In the genomic region with DNA sequence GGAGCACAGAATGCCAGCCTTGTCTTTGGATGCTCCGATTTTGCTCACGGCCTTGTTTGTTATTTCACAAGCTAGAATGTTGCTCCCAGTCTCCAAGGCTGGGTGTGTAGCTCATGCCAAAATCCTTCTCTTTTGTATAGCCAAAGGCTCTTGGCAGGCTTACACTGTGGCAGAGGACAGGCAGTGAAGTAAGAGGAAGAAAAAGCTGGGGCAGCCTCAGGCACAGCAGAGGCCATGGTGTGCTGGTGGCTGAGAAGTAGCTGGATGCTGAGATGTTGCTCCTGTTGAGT, we compare ENCODE assay signal across 8 mouse cellular contexts.
A peak's percentile ranks its signal among the peaks of the same experiment; 100 is the strongest.
DNase-seq lines count a peak whose midpoint lies in the region; ATAC-seq lines count a peak whose summit lies in the region.

No protein-coding gene starts in this region.

- no peak overlapping the region for H3K9ac ChIP-seq in midbrain, embryonic 13.5 days (replicated peaks)
- H3K9ac ChIP-seq in midbrain, embryonic 11.5 days (ENCODE audit: low read length): no peak overlapping the region
- H3K9ac ChIP-seq in hindbrain, embryonic 14.5 days: no peak overlapping the region
- no peak overlapping the region for H3K9ac ChIP-seq in neural tube, embryonic 14.5 days (replicated peaks; ENCODE audit: low read depth, low read length)

- no peak overlapping the region for H3K4me3 ChIP-seq in midbrain, embryonic 13.5 days (replicated peaks)
- H3K4me3 ChIP-seq in midbrain, embryonic 11.5 days (ENCODE audit: low read depth, low read length): no peak overlapping the region
- H3K4me3 ChIP-seq in hindbrain, embryonic 14.5 days (replicated peaks; ENCODE audit: low read length): no peak overlapping the region
- no peak overlapping the region for H3K4me3 ChIP-seq in neural tube, embryonic 14.5 days (ENCODE audit: low read depth, low read length)

- peak; percentile 53 to 58 for DNase-seq in cerebellum, adult 18-20 months
- no peak for DNase-seq in cerebellum, postnatal 4 days (ENCODE audit: low spot score in 2 of 2)
- no peak for DNase-seq in midbrain, embryonic 11.5 days (ENCODE audit: low spot score, missing footprints)
- peak; percentile 51 for DNase-seq in hindbrain, embryonic 14.5 days (ENCODE audit: low spot score)
- no peak for DNase-seq in gastrocnemius, postnatal 10 days
- DNase-seq in thymus, postnatal 25 days: no peak

- 78% methylated on average over 2 of the region's 2 CpGs for WGBS in midbrain, embryonic 13.5 days
- WGBS in midbrain, embryonic 11.5 days: 92% methylated on average over 2 of the region's 2 CpGs
- 70% methylated on average over 2 of the region's 2 CpGs for WGBS in hindbrain, embryonic 14.5 days
- 55% methylated on average over 2 of the region's 2 CpGs for WGBS in neural tube, embryonic 14.5 days

- H3K4me2 ChIP-seq in midbrain, embryonic 13.5 days (replicated peaks): no peak overlapping the region
- no peak overlapping the region for H3K4me2 ChIP-seq in midbrain, embryonic 11.5 days
- no peak overlapping the region for H3K4me2 ChIP-seq in hindbrain, embryonic 14.5 days (replicated peaks)
- H3K4me2 ChIP-seq in neural tube, embryonic 14.5 days (ENCODE audit: low read depth, low read length): no peak overlapping the region

- no peaks in the 10 kb centered on the region for H3K9me3 ChIP-seq in midbrain, embryonic 13.5 days
- H3K9me3 ChIP-seq in midbrain, embryonic 11.5 days (ENCODE audit: control insufficient read depth, low read length): no peaks in the 10 kb centered on the region
- no peaks in the 10 kb centered on the region for H3K9me3 ChIP-seq in hindbrain, embryonic 14.5 days (ENCODE audit: control insufficient read depth, low read length)
- no peaks in the 10 kb centered on the region for H3K9me3 ChIP-seq in neural tube, embryonic 14.5 days (ENCODE audit: control insufficient read depth, low read length)

- no peaks in the 10 kb centered on the region for H3K27me3 ChIP-seq in midbrain, embryonic 13.5 days
- no peaks in the 10 kb centered on the region for H3K27me3 ChIP-seq in midbrain, embryonic 11.5 days (ENCODE audit: control insufficient read depth, insufficient read depth, low read length)
- H3K27me3 ChIP-seq in hindbrain, embryonic 14.5 days (ENCODE audit: control insufficient read depth, insufficient read depth, low read length): no peaks in the 10 kb centered on the region
- H3K27me3 ChIP-seq in neural tube, embryonic 14.5 days (ENCODE audit: control insufficient read depth, insufficient read depth, low read length): no peaks in the 10 kb centered on the region

- no peaks in the 10 kb centered on the region for H3K36me3 ChIP-seq in midbrain, embryonic 13.5 days
- H3K36me3 ChIP-seq in midbrain, embryonic 11.5 days (ENCODE audit: control insufficient read depth, insufficient read depth, low read length): no peaks in the 10 kb centered on the region
- H3K36me3 ChIP-seq in hindbrain, embryonic 14.5 days (replicated peaks; ENCODE audit: control insufficient read depth, insufficient read depth): no peaks in the 10 kb centered on the region
- no peaks in the 10 kb centered on the region for H3K36me3 ChIP-seq in neural tube, embryonic 14.5 days (ENCODE audit: control insufficient read depth, insufficient read depth, low read length)

- ATAC-seq in midbrain, embryonic 13.5 days: peak; percentile 14; the same call in 1 of the 2 replicates
- ATAC-seq in midbrain, embryonic 11.5 days (ENCODE audit: low FRiP score): no peak
- ATAC-seq in hindbrain, embryonic 14.5 days (ENCODE audit: low FRiP score): peak; percentile 67; the same call in 1 of the 2 replicates
- ATAC-seq in neural tube, embryonic 14.5 days (ENCODE audit: low read depth): peak; percentile 47; the same call in 1 of the 2 replicates

- H3K27ac ChIP-seq in midbrain, embryonic 13.5 days: 0 out of 2 replicates have a peak overlapping the region, but pooled peaks have one; percentile 14
- H3K27ac ChIP-seq in midbrain, embryonic 11.5 days (ENCODE audit: low read depth, low read length): no peak overlapping the region
- H3K27ac ChIP-seq in hindbrain, embryonic 14.5 days: no peak overlapping the region; the same call in 1 of the 2 replicates
- H3K27ac ChIP-seq in neural tube, embryonic 14.5 days (ENCODE audit: low read depth, low read length): peak overlapping the region; percentile 12; the same call in 1 of the 2 replicates

- peaks cover 71% of the 10 kb centered on the region for H3K4me1 ChIP-seq in midbrain, embryonic 13.5 days (replicated peaks)
- H3K4me1 ChIP-seq in midbrain, embryonic 11.5 days (ENCODE audit: control insufficient read depth, insufficient read depth, low read length): peaks cover 15% of the 10 kb centered on the region
- H3K4me1 ChIP-seq in hindbrain, embryonic 14.5 days (replicated peaks; ENCODE audit: control insufficient read depth, insufficient read depth, low read length): peaks cover 49% of the 10 kb centered on the region
- H3K4me1 ChIP-seq in neural tube, embryonic 14.5 days (ENCODE audit: control insufficient read depth, insufficient read depth, low read length): peaks cover 53% of the 10 kb centered on the region

Comparison
In these comparisons a context has a peak if more than half of its experiments do, and no peak if none do; other contexts are left out.
1. DNase-seq: peak in cerebellum, adult 18-20 months (2 of 2) and hindbrain, embryonic 14.5 days (single experiment); none in cerebellum, postnatal 4 days (0 of 2), midbrain, embryonic 11.5 days (single experiment), gastrocnemius, postnatal 10 days (single experiment) and thymus, postnatal 25 days (single experiment).
2. H3K27ac ChIP-seq: peak in midbrain, embryonic 13.5 days (single experiment) and neural tube, embryonic 14.5 days (single experiment); none in midbrain, embryonic 11.5 days (single experiment) and hindbrain, embryonic 14.5 days (single experiment).